Mouse (Mus musculus) liver, adult 2 months (tissue): ENCODE measurements around the gene Abhd13.

Source experiments
- CTCF ChIP-seq: fragments of 200-500 bp; IDR thresholded peaks from 2 replicates; pipeline ENCODE4 v1.5.1; 2011; ENCODE audit warnings: low read depth, low read length, control low read depth
- POLR2A ChIP-seq: fragments of 200-500 bp; IDR thresholded peaks from 2 replicates; pipeline ENCODE4 v1.6.1; 2011; ENCODE audit warnings: low read length, control low read depth; ENCODE audit not compliant: insufficient read depth; ENCODE audit errors: extremely low read depth

DNA sequence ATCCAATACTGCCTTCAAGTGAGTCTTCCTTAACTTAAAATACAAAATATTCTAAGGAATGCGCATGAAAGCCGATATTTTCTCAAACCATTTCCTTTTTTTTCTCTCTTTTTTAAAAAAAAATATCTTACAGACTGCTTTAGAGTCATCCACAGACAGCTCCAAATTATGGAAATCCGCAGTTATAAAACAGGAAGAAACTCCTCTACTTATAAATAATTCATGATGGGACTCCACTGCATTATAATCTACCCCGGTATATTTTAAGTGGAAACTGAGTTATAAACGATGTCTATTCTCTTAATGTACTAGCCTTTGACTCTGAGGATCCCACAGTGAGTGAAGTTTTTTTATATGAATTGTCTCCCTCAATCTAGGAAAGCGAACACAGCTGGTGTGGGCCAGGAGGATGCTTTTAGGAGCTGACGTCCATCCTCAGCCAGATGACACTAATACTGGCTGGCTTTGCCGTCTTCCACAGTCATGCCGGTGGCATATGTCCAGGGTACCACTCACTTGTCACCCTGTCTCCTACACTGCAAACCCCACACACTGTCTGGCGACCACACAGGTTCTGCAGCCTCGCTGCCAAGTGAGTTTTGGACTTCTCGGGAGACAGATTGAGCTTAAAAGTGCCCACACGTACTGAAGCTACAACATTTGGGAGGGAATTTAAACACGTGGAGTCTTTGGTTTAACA lies 47.6 kb upstream of the Abhd13 start:
- TF ChIP-seq POLR2A (no peak), CTCF (no peak)
